Mouse (Mus musculus): ENCODE data around the gene Sf3a1.
A peak's percentile ranks its signal among the peaks of the same experiment; 100 is the strongest.

Gene Sf3a1

DNA sequence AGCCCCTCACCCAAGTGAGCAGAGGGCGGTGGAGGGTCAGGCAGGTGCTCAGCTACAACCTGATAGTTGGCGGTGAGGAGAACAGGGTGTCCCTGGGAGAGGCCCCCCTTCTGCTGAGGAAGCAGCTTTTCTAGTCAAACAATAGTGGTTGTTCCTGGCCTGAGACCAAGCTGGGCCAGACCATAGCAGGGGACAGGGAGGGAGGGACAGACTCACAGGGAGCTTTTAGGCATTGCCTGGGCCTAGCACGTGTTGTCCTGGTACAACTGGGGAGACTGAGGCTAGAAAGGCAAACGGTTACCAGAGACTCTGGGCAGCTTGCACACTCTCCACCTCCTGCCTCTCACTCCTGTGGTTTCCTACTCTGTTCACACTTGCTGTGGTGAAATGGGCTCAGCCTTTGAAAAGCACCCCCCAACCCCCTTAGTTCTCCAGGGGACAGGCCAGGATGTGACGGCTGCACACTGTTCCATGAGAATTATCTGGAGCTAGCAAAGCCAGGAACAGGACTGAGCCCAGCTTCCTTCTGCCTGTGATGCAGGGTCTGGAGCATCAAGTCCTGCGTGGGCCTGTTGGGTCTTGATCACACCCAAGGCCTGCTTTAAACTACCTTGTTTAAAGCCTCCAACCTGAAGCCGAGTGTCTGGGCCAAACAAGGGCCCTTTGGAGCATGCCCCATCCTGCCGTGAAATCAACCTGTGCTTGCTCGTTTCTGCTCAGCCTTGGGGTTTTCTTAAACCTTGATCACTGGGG is 56.3 kb downstream of the Sf3a1 start:
- peak in 1 of 2 experiments; percentile 56 for DNase-seq (ENCODE audit: low spot score in 2 of 2)

DNA sequence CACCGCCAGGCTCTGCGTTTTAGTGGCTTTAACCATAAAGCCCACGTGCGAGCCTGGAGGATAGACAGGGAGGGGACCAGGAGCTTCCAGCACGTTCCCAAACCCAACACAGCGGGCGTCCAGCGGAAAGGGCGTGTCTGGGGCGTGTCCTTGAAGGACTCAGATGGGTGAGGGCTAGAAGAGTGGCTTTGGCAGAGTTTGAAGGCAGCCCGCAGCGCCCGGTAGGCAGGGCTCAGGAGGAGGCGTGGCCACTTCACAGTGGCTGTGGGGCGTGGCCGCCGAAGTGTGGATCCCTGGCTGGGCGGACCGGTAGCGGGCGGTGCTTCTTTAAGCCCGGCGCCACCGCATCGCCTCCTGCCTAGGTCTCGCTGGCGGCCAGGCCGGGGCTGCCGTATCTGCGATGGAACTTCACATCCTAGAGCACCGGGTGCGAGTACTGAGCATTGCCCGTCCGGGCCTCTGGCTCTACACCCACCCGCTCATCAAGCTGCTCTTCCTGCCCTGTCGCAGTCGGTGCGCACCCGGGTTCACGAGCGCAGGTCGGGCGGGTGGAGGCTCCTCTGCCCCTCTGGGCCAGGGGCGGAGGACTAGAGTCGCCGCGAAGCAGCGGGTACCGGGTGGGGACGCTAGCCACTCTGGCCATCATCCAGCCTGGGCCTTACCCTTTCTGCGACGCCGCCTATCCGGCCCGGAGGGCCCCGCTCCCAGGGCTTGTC is 57.9 kb downstream of the Sf3a1 start, which contains the start of gene Castor1:
TSS of gene Castor1 (plus strand) at position 312 of the 716 bp plus-strand sequence.
- DNase-seq (ENCODE audit: low spot score in 2 of 2): peak; percentile 87 to 91

GRCm38 (mm10) chr11:4218637-4219036 is 58.5 kb downstream of the Sf3a1 start:
- DNase-seq (ENCODE audit: low spot score in 2 of 2): no peak

- peak in 1 of 2 experiments; percentile 76 for DNase-seq (ENCODE audit: low spot score in 2 of 2)
These were observed 59.2 kb downstream of the Sf3a1 start for GRCm38 (mm10) chr11:4219317-4219751.

DNA sequence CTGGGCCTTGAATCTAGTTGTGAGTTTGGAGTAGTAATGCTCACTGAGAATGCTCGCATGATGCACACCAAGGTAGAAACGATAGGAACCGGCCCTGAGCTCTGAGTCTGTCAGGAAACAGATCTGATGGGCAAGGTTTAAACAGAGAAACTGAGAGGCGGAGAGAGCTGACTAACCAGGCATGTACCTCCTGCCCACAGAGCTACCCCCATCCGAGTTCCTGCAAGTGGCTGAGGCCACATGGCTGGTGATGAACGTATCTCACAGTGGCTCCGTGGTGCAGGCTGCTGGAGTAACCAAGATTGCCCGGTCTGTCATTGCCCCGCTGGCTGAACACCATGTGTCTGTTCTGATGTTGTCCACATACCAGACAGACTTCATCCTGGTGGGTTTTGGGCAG is 59.8 kb downstream of the Sf3a1 start:
- DNase-seq (ENCODE audit: low spot score in 2 of 2): no peak

- DNase-seq (ENCODE audit: low spot score in 2 of 2): peak in 1 of 2 experiments; percentile 76
These were observed 60.6 kb downstream of the Sf3a1 start for GRCm38 (mm10) chr11:4220443-4221400.

DNA sequence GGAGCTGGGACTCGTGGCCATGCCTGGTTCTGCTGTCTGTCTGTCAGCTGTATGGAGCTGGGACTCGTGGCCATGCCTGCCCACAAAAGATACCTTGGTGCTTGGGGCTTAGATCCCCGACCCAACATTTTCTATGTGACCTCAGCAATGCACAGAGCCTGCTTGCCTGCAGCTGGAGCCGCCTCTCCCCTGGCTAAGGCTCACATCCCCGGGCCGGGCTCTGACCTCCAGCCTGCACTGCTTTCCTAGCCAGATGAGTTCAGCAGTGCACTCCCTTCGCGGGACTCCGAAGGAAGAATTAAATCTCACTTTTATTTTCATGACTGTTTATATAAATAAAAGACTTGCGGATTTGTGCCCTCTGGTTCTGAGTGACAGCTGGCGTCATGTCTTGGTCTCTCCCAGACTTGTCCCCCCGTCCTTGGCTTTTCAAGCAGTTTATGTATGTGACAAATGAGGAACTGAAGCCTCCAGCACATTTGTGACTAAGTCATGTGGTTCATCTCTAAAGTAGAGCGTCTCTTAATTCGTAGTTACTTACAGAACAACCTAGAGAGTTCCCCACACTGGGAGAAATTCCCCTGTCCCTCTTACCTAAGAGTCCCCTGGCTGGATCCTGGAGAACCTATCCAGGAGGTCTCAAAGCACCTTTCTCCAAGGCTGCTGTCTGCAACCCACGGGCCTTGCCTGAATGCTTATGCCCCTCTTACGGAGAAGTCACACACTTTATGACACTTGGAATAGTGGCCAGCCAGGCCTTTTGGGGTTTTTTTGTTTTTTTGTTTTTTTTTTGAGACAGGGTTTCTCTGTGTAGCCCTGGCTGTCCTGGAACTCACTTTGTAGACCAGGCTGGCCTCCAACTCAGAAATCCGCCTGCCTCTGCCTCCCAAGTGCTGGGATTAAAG is 62.1 kb downstream of the Sf3a1 start:
- DNase-seq (ENCODE audit: low spot score in 2 of 2): no peak

GRCm38 (mm10) chr11:4223393-4224188 is 63.4 kb downstream of the Sf3a1 start:
- DNase-seq (ENCODE audit: low spot score in 2 of 2): no peak

DNA sequence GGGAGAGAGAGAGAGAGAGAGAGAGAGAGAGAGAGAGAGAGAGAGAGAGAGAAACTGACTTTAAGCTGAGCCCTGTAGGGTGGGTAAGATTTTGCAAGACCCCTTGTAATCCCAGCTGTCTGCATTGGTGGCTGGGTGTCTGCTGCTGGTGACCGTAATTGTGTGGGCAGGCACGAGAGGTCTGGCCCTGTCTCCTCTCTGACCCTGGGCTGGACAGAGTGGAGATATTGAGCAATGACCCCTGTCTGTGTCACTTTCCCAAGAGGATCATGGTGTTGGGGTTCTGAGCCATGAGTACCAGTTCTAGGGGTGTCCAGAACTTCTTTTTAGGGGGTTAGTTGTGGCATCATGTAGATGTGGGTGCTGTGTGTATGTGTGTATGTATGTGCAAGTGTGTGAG is 64.1 kb downstream of the Sf3a1 start:
- no peak for DNase-seq (ENCODE audit: low spot score in 2 of 2)

DNA sequence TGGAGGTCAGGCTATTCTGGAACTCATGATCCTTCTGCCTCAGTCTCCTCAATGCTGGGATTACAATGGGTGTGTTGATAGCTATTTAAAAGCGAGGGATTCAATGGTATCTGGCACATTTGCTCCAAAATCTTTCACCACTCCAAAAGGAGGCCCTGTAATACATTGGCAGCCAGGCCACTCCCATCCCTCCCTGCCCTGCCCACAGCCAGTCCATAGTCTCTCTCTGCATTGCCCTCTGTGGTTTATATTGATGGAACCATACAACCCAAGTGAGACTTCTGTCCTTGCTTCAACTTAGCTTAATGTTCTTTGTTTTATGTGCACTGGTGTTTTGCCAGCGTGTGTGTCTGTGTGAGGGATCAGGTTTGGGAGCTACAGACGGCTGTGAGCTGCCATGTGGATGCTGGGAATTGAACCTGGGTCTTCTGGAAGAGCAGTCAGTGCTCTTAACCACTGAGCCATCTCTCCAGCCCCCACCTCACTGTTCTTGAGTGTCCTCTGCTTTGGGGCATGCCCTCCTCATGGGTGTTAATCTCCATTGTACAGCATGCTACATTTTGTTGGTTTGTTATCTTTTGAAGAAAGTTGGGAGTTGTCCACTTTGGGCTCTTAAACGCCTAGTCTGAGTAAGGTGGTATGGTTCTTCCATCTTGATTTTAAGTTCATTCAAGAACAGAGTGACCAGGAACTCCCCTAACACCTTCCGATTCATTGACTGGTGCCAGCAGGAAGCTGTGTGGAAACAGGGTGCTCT is 66.6 kb downstream of the Sf3a1 start:
- DNase-seq (ENCODE audit: low spot score in 2 of 2): no peak

DNA sequence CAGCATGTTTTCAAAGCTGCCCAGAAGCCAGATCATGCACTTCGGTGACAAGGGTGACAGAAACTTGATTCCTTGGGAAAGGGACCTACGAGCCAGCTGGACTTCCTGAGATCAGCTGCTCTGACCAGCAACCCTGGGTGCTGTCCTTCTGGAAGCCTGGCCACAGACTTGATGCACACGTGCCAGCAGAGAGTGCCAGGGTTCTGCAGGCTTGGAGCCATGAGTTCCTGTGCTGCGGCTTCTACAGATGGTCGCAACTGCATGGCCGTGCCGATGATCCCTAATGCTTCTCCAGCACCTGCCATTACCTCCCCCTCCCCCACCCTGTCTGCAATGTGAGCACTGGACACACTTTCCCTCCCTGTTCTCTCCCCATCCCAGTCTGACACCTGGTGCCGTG is 68.3 kb downstream of the Sf3a1 start:
- no peak for DNase-seq (ENCODE audit: low spot score in 2 of 2)

GRCm38 (mm10) chr11:4229841-4230240 is 69.7 kb downstream of the Sf3a1 start:
- DNase-seq (ENCODE audit: low spot score in 2 of 2): no peak

DNA sequence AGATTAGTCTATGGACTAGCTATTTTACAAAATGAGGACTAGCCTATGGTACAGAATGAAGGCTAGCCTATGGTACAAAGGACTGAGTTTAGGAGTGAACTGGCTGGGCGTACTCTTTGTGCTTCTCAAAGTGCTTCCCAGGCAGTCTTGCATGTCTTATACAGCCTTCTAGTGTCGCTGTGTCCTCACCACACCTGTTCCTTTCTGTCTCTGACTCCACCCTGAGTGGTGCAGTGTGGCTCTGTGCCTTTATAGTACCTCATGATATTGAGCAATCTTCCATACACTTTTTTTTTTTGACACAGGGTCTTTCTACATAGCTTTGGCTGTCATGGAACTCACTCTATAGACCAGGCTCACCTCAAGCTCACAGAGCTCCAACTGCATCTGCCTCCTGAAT is 71.3 kb downstream of the Sf3a1 start:
- no peak for DNase-seq (ENCODE audit: low spot score in 2 of 2)

Measured in urinary bladder, adult 18-20 months (tissue).